Mouse (Mus musculus): ENCODE data around the gene Ddc. TPM values are rescaled to one million over a fixed set of nuclear protein-coding genes. Genes with fewer than 3 reads are reported as not detected.

Gene Ddc
- polyA plus RNA-seq, 1 experiment: 0.78 TPM

- H3K27me3 ChIP-seq (ENCODE audit: control insufficient read depth, insufficient read depth, low read length): no peaks in the 10 kb centered on the region
- H3K36me3 ChIP-seq (ENCODE audit: control insufficient read depth, insufficient read depth, low read length): no peaks in the 10 kb centered on the region
- 59% methylated on average over 20 of the region's 20 CpGs for WGBS
- H3K27ac ChIP-seq (ENCODE audit: control insufficient read depth, insufficient read depth, low read length): no peak overlapping the region
- peaks cover 18% of the 10 kb centered on the region for H3K4me1 ChIP-seq (replicated peaks; ENCODE audit: control insufficient read depth, insufficient read depth, low read length)
- no peak for DNase-seq
- peak overlapping the region; percentile 10; the same call in 1 of the 2 replicates for H3K4me3 ChIP-seq (ENCODE audit: control insufficient read depth, insufficient read depth, low read length)
- no peak for TF ChIP-seq CTCF (IDR thresholded peaks at IDR 0.05; ENCODE audit: borderline replicate concordance, control insufficient read depth, extremely low read depth, insufficient read depth, low read length, poor library complexity)
- no peak for TF ChIP-seq POLR2A (IDR thresholded peaks at IDR 0.05; ENCODE audit: control insufficient read depth, extremely low read depth, insufficient read depth, low read length, poor library complexity)
Measured at GRCm38 (mm10) chr11:11873023-11873908, 24.7 kb downstream of the Ddc start.

- WGBS: 37% methylated on average over 3 of the region's 3 CpGs
- no peak overlapping the region for H3K27ac ChIP-seq (ENCODE audit: control insufficient read depth, insufficient read depth, low read length)
- H3K27me3 ChIP-seq (ENCODE audit: control insufficient read depth, insufficient read depth, low read length): no peaks in the 10 kb centered on the region
- no peak for TF ChIP-seq CTCF (IDR thresholded peaks at IDR 0.05; ENCODE audit: borderline replicate concordance, control insufficient read depth, extremely low read depth, insufficient read depth, low read length, poor library complexity)
- no peak for TF ChIP-seq POLR2A (IDR thresholded peaks at IDR 0.05; ENCODE audit: control insufficient read depth, extremely low read depth, insufficient read depth, low read length, poor library complexity)
- no peaks in the 10 kb centered on the region for H3K36me3 ChIP-seq (ENCODE audit: control insufficient read depth, insufficient read depth, low read length)
- no peak for DNase-seq
- peaks cover 12% of the 10 kb centered on the region for H3K4me1 ChIP-seq (replicated peaks; ENCODE audit: control insufficient read depth, insufficient read depth, low read length)
- H3K4me3 ChIP-seq (ENCODE audit: control insufficient read depth, insufficient read depth, low read length): no peak overlapping the region
Measured at GRCm38 (mm10) chr11:11872140-11872795, 25.7 kb downstream of the Ddc start.

GRCm38 (mm10) chr11:11871197-11871813 is 26.6 kb downstream of the Ddc start:
- Histone ChIP-seq H3K36me3 (ENCODE audit: control insufficient read depth, insufficient read depth, low read length) (no peaks in the 10 kb centered on the region), H3K27me3 (ENCODE audit: control insufficient read depth, insufficient read depth, low read length) (no peaks in the 10 kb centered on the region), H3K4me3 (ENCODE audit: control insufficient read depth, insufficient read depth, low read length) (no peak overlapping the region), H3K4me1 (replicated peaks; ENCODE audit: control insufficient read depth, insufficient read depth, low read length) (peaks cover 12% of the 10 kb centered on the region), H3K27ac (ENCODE audit: control insufficient read depth, insufficient read depth, low read length) (no peak overlapping the region)
- WGBS: 95% methylated on average over 5 of the region's 5 CpGs
- no peak for DNase-seq
- TF ChIP-seq POLR2A (IDR thresholded peaks at IDR 0.05; ENCODE audit: control insufficient read depth, extremely low read depth, insufficient read depth, low read length, poor library complexity): no peak
- no peak for TF ChIP-seq CTCF (IDR thresholded peaks at IDR 0.05; ENCODE audit: borderline replicate concordance, control insufficient read depth, extremely low read depth, insufficient read depth, low read length, poor library complexity)

GRCm38 (mm10) chr11:11867971-11868481 is 29.9 kb downstream of the Ddc start:
- Histone ChIP-seq H3K4me3 (ENCODE audit: control insufficient read depth, insufficient read depth, low read length) (no peak overlapping the region), H3K4me1 (replicated peaks; ENCODE audit: control insufficient read depth, insufficient read depth, low read length) (peaks cover 5% of the 10 kb centered on the region), H3K27me3 (ENCODE audit: control insufficient read depth, insufficient read depth, low read length) (no peaks in the 10 kb centered on the region), H3K27ac (ENCODE audit: control insufficient read depth, insufficient read depth, low read length) (no peak overlapping the region), H3K36me3 (ENCODE audit: control insufficient read depth, insufficient read depth, low read length) (no peaks in the 10 kb centered on the region)
- WGBS: 66% methylated on average over 14 of the region's 14 CpGs
- no peak for DNase-seq
- no peak for TF ChIP-seq POLR2A (IDR thresholded peaks at IDR 0.05; ENCODE audit: control insufficient read depth, extremely low read depth, insufficient read depth, low read length, poor library complexity)
- no peak for TF ChIP-seq CTCF (IDR thresholded peaks at IDR 0.05; ENCODE audit: borderline replicate concordance, control insufficient read depth, extremely low read depth, insufficient read depth, low read length, poor library complexity)

- WGBS: 71% methylated on average over 5 of the region's 5 CpGs
- Histone ChIP-seq H3K4me3 (ENCODE audit: control insufficient read depth, insufficient read depth, low read length) (no peak overlapping the region), H3K36me3 (ENCODE audit: control insufficient read depth, insufficient read depth, low read length) (no peaks in the 10 kb centered on the region), H3K4me1 (replicated peaks; ENCODE audit: control insufficient read depth, insufficient read depth, low read length) (0 out of 2 replicates have a peak, but pooled peaks cover 2% of the 10 kb centered on the region), H3K27me3 (ENCODE audit: control insufficient read depth, insufficient read depth, low read length) (no peaks in the 10 kb centered on the region), H3K27ac (ENCODE audit: control insufficient read depth, insufficient read depth, low read length) (no peak overlapping the region)
- TF ChIP-seq CTCF (IDR thresholded peaks at IDR 0.05; ENCODE audit: borderline replicate concordance, control insufficient read depth, extremely low read depth, insufficient read depth, low read length, poor library complexity) (no peak), POLR2A (IDR thresholded peaks at IDR 0.05; ENCODE audit: control insufficient read depth, extremely low read depth, insufficient read depth, low read length, poor library complexity) (no peak)
- no peak for DNase-seq
Measured at GRCm38 (mm10) chr11:11866696-11867095, 31.2 kb downstream of the Ddc start.

GRCm38 (mm10) chr11:11865128-11865527 is 32.8 kb downstream of the Ddc start:
- H3K27me3 ChIP-seq (ENCODE audit: control insufficient read depth, insufficient read depth, low read length): no peaks in the 10 kb centered on the region
- H3K4me1 ChIP-seq (replicated peaks; ENCODE audit: control insufficient read depth, insufficient read depth, low read length): 0 out of 2 replicates have a peak, but pooled peaks cover 2% of the 10 kb centered on the region
- H3K36me3 ChIP-seq (ENCODE audit: control insufficient read depth, insufficient read depth, low read length): no peaks in the 10 kb centered on the region
- WGBS: 90% methylated on average over 2 of the region's 2 CpGs
- H3K27ac ChIP-seq (ENCODE audit: control insufficient read depth, insufficient read depth, low read length): no peak overlapping the region
- H3K4me3 ChIP-seq (ENCODE audit: control insufficient read depth, insufficient read depth, low read length): no peak overlapping the region
- DNase-seq: no peak
- TF ChIP-seq CTCF (IDR thresholded peaks at IDR 0.05; ENCODE audit: borderline replicate concordance, control insufficient read depth, extremely low read depth, insufficient read depth, low read length, poor library complexity): no peak
